Mouse (Mus musculus) splenic B cell, adult 2 months (primary cell): ENCODE data around the gene Hist1h1t.

Experiments
- DNase-seq: peaks from one replicate; pipeline ENCODE4 v3.0.0-alpha.2; 2011; ENCODE audit warnings: low read depth, low spot score
- H3K27me3 ChIP-seq: 2 replicates; pipeline ENCODE4 v1.6.1; 2012; ENCODE audit warnings: mild to moderate bottlenecking, low read length, moderate library complexity, mixed read lengths; ENCODE audit not compliant: control insufficient read depth, poor library complexity, insufficient read depth, severe bottlenecking
- H3K36me3 ChIP-seq: 2 replicates; pipeline ENCODE4 v1.6.1; 2012; ENCODE audit warnings: mild to moderate bottlenecking, low read length, moderate library complexity, mixed read lengths; ENCODE audit not compliant: control insufficient read depth, poor library complexity, insufficient read depth, severe bottlenecking

Gene Hist1h1t

DNA sequence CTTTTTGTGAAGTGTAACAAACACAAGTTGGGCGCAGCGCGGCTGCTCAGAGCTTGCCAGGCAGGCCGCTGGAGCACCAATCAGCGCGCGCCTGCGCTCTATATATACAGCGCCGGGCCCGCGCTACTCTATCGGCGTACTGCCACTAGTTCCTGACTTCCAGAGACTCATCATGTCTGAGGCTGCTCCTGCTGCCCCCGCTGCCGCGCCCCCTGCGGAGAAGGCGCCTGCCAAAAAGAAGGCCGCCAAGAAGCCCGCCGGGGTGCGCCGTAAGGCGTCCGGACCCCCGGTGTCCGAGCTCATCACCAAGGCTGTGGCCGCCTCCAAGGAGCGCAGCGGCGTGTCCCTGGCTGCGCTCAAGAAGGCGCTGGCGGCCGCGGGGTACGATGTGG is 43.1 kb downstream of the Hist1h1t start, which contains the start of gene Hist1h1c:
Gene Hist1h1c (plus strand): TSS at position 132 of the 392 bp plus-strand sequence.
- DNase-seq, result peak; percentile 95
- 0 out of 2 replicates have a peak, but pooled peaks cover 2% of the 10 kb centered on the region for H3K36me3 ChIP-seq
- no peaks in the 10 kb centered on the region for H3K27me3 ChIP-seq

- DNase-seq, result peak; percentile 94
- H3K36me3 ChIP-seq, result 0 out of 2 replicates have a peak, but pooled peaks cover 2% of the 10 kb centered on the region
- no peaks in the 10 kb centered on the region for H3K27me3 ChIP-seq
These were observed 43.7 kb downstream of the Hist1h1t start for GRCm38 (mm10) chr13:23739069-23739921.

- Histone ChIP-seq H3K36me3 (0 out of 2 replicates have a peak, but pooled peaks cover 2% of the 10 kb centered on the region), H3K27me3 (no peaks in the 10 kb centered on the region)
- peak; percentile 90 for DNase-seq
These were observed 44.3 kb downstream of the Hist1h1t start for GRCm38 (mm10) chr13:23739922-23740252.

DNA sequence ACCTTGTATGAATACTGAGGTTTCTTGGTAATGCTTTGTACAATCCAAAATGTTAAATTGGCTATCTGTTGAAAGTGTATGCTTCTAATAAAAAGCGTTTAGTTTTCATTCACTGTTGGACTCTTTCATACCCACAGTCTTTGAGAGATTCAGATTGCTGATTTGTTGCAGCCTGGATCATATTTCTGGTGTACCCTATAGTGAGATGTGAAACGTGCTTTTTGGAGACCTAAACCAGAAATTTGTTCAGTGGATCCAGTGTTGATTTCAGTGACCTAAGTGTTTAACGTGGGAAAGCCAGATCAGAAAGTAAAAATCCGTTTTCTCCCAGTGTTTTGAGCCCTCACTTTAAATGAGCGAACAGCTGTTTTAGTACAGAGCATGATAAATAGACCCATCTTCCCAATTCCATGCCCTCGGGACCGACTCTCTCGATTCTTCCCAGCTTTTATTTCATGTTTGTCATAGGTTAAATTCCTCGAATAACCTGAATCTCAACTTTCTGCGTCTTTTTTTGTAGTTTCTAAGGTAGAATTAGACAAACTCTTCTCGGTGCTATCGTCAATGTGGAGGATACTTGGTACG is 44.7 kb downstream of the Hist1h1t start:
- DNase-seq, result no peak
- 0 out of 2 replicates have a peak, but pooled peaks cover 2% of the 10 kb centered on the region for H3K36me3 ChIP-seq
- H3K27me3 ChIP-seq, result no peaks in the 10 kb centered on the region

DNA sequence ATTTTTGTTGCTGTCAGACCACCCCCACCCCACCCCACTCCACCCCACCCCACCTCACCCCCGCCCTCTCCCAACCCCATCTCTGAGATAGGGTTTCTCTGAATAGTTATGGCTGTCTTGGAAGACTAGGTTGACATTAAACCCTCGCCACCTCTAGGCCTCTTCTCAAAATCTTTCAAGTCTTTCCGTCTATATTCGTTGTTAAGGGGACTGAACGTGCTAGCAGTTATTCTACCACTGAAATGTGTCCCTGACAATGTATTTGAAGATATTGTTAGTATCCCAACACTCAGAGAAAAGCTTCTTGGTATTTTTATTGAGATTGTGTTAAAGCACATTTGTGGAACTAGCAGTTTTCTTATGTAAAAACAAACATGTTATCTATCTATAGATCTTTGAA is 45.3 kb downstream of the Hist1h1t start:
- H3K36me3 ChIP-seq, result 0 out of 2 replicates have a peak, but pooled peaks cover 2% of the 10 kb centered on the region
- DNase-seq, result no peak
- no peaks in the 10 kb centered on the region for H3K27me3 ChIP-seq

- Histone ChIP-seq H3K36me3 (0 out of 2 replicates have a peak, but pooled peaks cover 2% of the 10 kb centered on the region), H3K27me3 (no peaks in the 10 kb centered on the region)
- DNase-seq, result no peak
These were observed 46.4 kb downstream of the Hist1h1t start for GRCm38 (mm10) chr13:23742007-23742406.

DNA sequence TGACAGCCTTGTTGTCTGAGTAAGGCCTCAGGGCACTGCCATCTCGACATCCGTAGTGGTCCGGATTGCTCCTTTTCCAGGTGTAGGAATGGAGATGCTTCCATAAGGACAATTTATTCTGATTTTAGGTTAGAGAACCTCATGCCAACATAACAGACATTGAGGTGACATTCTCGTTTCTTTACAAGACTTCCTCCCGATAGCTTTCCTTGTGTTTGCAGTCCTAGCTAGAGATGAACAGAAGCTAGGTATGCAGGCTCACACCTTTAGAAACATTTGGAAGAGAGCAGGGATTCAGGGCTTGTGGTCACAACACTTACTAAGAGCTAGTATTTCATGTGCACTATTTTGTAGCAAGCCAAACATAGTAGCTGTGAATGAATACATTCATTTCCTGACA is 47.6 kb downstream of the Hist1h1t start:
- Histone ChIP-seq H3K36me3 (0 out of 2 replicates have a peak, but pooled peaks cover 2% of the 10 kb centered on the region), H3K27me3 (no peaks in the 10 kb centered on the region)
- DNase-seq, result no peak

DNA sequence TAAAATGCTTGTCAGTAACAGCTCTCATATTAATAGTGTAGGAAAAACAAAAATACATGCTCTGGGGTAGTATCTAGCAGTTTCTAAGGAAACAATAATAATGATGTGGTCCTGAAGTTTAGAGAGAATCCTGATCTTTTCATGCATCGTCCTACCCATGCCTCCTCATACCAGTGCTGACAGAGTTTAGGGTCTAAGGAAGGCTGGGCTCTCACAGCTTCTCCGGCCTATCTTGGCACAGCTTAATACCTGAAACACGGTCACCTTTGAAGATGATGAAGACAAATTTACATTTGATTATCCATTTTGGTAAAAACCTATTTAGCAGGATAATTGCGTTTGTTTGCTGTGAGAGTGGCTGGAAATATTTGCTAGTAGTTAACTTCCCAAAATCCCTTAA is 48.3 kb downstream of the Hist1h1t start:
- H3K36me3 ChIP-seq, result 0 out of 2 replicates have a peak, but pooled peaks cover 2% of the 10 kb centered on the region
- DNase-seq, result no peak
- no peaks in the 10 kb centered on the region for H3K27me3 ChIP-seq

DNA sequence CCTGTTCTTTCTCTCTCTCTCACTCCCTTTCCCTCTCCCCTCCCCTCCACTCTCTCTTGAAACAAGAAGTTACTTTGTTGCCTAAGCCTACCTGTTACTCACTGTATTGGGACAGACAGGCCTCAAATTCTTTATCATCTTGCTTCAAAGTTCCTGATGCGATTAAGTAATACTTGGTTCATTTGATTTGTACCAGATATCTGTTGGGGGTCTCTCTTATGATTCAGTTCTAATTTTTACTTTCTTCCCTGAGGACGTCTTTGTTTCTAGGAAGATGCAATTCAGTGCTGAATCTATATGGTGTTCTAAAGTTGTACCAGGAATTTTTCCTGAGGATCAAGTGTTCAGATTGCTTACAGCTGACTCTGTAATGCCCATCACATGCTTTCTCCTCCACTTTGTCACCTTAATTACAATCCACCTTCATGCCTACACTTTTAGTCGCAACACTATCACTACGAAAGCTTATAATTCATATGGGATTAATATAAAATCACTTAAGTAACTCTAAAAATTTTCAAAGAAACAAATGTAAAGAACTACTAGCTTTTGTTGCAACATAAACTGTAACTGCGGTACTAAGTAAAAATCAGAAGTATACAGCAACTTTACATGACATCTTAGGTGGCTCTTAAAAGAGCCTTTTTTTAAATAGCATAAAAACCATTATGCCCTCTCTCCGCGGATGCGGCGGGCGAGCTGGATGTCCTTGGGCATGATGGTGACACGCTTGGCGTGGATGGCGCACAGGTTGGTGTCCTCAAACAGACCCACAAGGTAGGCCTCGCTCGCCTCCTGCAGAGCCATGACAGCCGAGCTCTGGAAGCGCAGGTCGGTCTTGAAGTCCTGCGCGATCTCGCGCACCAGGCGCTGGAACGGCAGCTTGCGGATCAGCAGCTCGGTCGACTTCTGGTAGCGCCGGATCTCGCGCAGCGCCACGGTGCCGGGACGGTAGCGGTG is 49.1 kb downstream of the Hist1h1t start:
- no peak for DNase-seq
- no peaks in the 10 kb centered on the region for H3K27me3 ChIP-seq
- 0 out of 2 replicates have a peak, but pooled peaks cover 2% of the 10 kb centered on the region for H3K36me3 ChIP-seq

- Histone ChIP-seq H3K27me3 (no peaks in the 10 kb centered on the region), H3K36me3 (0 out of 2 replicates have a peak, but pooled peaks cover 2% of the 10 kb centered on the region)
- DNase-seq, result peak; percentile 92
These were observed 50.0 kb downstream of the Hist1h1t start, which contains the start of gene Hist1h3c for GRCm38 (mm10) chr13:23745381-23746161. Gene Hist1h3c (minus strand): TSS chr13:23745602.
